Mouse (Mus musculus): Measurements from ENCODE around the gene Olfr412. TPM values are rescaled to one million over a fixed set of nuclear protein-coding genes. Genes with fewer than 3 reads are reported as not detected.

The Olfr412 gene
- total RNA-seq, 2 experiments from 2014 or later, result not detected

- no peak for DNase-seq (ENCODE audit: low spot score in 2 of 2)
Measured at GRCm38 (mm10) chr11:74413449-74413972, 51.6 kb downstream of the Olfr412 start.

DNA sequence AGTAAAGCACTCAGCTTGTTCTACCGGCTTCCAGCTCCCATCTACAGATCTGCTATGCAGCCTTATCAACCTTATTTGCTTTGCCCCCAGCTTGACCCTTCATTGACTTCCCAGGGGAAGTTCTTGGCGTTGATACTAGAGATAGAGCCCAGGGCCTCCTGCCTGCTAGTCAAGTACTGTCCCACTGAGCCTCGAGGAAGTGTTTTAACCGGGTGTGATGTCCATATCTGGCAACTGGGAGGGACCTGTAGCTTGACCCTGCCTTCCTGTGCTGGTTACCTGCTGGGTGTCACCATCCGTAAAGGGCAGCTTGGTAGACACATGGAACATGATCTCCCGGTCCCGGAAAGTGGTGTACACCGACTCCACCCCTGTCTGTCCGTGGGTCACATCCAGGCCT, 52.2 kb downstream of the Olfr412 start:
- DNase-seq (ENCODE audit: low spot score in 2 of 2), result no peak

GRCm38 (mm10) chr11:74415736-74416135, 53.9 kb downstream of the Olfr412 start:
- no peak for DNase-seq (ENCODE audit: low spot score in 2 of 2)

Other genes starting within 250 kb of the Olfr412 start
- not detected for gene Olfr401, start 248.4 kb upstream of the Olfr412 start, total RNA-seq (2021)
- gene Olfr402, start 208.5 kb upstream of the Olfr412 start, total RNA-seq (2021), result not detected
- not detected for gene Olfr403, start 175.8 kb upstream of the Olfr412 start, total RNA-seq (2021)
- gene Olfr43, start 150.7 kb upstream of the Olfr412 start, total RNA-seq (2021), result not detected
- gene Olfr406, start 102.3 kb upstream of the Olfr412 start, total RNA-seq (2021), result not detected
- not detected for gene Olfr59, start 78.3 kb upstream of the Olfr412 start, total RNA-seq (2021)
- not detected for gene Olfr410, start 24.0 kb upstream of the Olfr412 start, total RNA-seq (2021)
- not detected for gene Olfr411, start 9.4 kb upstream of the Olfr412 start, total RNA-seq (2021)
- gene Rap1gap2, start 248.8 kb downstream of the Olfr412 start, total RNA-seq (2021), result 10 to 100 TPM; 16.9 to 18.0 TPM